Mouse (Mus musculus) kidney, adult 18-20 months (tissue): ENCODE data around the gene Pde8a.

ENCODE experiments used
- DNase-seq: peaks from one replicate; pipeline ENCODE4 v3.0.0; 2021

Gene Pde8a

DNA sequence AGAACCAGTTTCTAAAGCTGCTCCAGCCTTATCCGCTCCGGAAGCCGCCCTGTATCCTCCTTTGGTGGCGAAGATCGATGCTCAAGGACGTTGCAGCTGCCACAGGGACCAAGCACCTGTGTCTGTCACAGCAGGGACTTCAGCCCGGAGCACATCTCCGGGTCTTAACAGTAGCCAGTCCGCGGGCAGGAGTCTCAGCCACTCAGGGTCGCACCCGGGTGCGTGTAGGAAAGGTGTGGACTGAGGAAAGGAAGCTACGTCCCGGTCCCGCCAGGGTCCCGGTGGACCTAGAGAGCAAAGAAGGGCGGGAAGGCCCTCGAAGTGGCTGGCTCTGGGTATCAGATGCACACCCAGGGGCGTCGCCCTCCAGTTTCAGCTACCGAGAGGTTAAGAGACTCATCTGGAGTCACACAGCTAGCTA, 1.1 kb upstream of the Pde8a start:
- DNase-seq, result peak; percentile 83

DNA sequence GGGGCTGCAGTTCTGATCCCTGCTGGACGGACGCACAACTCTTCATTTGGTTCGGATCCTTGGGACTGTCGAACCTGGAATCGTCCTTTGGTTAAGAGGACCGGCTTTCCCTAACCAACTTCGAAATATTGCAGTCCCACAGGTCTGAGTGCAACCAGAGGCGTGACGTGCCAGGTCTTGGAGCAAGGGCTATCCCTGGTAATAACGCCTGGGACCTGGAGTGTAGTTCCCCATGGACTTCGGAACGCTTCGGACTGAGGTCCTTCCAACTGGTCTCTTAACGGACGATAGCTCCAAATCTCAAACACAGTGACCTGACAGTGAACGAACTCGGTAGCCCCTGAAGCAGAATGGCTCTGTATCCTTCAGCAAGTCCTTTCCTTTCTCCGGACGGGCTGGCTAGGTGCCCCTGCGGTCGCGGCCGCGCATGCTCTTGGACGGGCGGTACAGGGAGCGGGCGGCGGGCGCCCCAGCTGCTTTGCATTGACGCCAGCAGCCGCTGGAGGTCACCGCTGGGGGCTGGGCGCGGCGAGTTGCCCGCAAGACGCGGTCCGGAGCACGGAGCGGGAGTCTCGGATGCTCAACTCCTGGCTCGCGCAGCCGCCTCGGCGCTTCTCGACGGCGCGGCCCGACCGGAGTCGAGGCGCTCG, 574 bp upstream of the Pde8a start:
- DNase-seq, result peak; percentile 99

DNA sequence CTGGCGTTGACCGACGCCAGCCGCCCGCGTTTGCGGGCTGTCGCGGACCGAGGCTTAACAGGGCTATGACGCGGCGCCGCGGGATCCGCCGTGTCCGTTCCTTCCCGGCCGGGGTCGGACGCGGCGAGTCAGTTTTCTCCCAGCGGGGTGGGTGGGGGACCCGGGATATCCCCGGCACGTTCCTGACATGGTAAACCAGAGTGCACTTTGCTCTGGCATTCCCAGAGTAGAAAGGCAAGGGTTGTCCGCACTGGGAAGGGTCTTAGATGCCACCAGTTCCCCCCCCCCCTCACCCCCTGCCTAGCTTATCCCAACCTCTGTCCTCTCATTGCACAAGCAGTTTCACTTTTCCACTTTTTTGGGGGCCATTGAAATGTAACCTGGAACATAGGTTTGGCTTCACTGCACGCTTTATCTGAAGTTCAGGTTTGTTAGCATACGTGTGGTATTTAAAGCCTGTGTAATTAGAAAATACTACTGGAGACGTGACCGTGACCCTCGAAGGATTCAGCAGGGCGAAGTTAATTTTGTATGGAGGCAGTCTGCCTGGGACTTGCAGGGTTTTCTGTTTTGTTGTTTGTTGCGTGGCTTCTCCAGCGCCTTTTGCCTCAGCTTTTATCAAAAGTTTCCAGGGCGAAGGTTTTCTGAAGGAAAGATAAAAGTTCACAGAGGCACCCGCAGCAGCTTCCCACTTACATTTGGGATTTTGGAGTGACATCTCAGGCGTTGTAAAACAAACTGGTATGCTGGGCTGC, 934 bp downstream of the Pde8a start:
- DNase-seq, result peak; percentile 45

DNA sequence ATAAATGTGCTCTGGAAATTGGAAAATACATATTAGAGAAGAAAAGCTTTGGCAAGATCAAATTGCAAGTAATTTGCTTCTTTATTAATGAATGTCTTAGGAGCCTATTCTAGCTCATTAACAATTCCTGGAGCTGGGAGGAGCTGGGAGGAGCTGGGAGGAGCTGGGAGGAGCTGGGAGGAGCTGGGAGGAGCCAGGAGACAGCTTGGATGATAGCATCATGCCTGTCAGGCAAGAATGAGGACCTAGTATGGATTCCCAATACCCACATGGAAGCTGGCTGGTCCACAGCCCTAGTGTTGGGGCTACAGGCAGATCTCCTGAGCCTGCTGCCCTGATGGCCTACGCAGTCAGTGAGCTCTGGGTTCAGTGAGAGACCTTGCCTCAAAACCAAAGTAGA, 2.6 kb downstream of the Pde8a start:
- DNase-seq, result peak; percentile 56

DNA sequence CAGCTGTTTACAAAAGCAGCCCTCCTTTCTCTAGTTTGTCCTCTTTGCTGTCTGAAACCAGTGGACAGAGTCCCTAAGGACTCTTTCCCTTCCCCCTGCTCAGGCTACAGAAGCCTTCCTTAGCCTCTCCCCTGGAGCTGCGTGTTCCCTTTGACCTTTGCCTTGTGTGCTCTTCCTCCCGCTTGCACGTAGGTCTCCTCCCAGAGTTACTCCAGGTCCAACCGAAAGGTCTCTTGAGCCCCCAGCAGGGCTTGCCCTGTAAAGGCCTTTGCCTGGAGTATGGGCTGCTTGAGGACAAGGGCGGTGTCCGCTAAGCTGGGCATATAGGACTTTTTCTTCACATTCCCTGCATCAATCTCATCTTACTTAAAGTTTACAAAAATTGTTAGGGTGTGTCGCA, 5.9 kb downstream of the Pde8a start:
- DNase-seq, result no peak

DNA sequence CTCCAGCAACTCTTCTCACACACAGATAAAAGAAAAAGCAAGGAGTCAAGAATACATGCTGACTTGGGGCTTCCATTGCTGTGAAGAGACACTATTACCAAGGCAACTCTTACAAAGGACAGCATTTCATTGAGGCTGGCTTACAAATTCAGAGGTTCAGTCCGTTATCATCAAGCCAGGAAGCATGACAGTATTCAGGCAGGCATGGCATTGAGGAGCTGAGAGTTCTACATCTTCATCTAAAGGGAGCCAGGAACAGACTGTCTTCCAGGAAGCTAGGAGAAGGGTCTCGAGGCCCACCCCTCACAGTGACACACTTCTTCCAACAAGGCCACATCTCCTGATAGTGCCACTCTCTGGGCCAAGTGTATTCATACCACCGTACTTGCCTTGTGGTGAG, 7.0 kb downstream of the Pde8a start:
- no peak for DNase-seq

DNA sequence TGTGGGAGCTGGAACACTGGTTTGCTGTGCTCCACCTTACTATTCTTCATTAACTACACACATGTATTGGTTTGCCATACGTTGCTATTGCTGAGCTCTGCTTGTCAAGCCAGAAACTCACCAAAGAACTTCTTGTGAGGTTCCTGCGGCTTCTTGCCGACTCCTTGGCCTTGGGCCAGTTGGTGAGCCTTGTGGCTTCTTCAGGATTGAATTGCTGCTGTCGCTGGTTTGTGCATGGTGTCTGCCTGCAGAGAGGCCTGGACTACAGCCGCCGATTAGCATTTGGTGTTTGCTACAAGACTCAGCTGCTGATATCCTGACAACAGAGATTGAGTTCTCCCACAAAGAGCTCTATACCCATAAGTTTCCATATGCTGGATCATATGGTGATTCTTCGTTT, 10.9 kb downstream of the Pde8a start:
- no peak for DNase-seq

DNA sequence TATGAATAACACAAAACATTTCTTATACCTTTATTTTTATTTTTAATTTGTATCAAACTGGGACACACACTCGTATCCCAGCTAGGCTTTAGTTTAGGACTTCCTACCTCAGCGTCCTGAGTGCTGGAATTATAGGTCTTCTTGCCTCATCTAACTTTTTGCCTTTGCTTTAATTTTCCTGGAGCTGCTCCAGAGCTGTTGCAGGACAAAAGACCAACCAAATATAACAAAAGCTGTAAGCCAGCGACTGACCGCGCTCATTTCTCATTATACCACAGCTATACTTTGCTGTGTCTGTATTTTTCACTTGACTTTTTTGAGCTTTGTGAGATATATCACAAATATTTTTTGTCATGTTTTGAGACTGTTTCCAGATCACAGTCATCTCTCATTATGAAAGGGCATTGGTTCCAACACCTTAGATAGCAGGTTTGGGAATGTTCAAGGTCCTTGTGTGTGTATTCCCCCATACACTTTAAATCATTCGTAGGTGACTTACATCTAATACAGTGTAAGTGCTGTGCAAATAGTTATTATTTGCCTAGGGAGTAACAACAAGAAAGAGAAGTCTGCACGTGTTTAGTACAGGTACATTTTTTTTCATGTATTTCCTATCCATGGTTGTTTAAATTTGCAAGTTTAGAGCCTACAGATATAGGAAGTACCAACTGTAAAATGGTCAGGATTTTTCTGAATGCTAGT, 16.8 kb downstream of the Pde8a start:
- DNase-seq, result no peak

DNA sequence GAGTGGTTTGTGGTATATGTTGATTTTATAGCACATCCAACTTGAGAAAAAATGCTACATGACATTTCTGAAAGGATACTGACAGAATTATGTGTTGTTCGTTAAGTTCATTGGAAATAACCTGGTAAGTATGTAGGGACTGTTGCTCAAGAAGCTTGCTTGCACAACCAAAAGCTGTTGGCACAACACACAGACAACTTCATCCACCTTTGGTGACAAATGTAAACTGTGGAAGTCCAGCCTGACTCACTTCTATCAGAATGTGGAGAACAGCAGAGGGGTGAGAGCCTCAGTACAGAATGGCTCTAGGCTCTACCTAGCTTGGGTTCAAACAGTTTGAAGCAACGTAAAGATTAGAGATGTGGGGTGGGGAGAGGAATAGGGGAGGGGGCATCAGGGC, 19.3 kb downstream of the Pde8a start:
- DNase-seq, result no peak

DNA sequence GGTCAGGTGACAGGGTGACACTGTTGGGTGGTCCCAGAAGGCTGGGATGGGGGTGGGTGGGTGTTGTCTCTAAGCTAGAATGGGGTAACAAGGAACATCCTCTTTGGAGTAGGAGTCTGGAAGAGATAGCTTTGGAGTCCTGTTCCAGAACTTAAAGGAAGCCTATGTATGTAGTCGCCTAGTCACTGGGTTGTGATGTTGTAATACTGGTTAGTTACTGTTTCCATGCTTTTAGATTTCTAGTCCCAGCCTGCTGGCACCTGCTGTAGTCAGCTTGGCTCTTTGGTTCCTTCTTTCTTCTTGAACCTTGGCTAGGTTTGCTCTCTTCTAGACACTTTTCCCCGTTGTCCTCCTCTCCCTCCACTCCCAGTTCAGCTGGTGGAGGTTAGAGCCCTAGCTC, 21.7 kb downstream of the Pde8a start:
- DNase-seq, result no peak

DNA sequence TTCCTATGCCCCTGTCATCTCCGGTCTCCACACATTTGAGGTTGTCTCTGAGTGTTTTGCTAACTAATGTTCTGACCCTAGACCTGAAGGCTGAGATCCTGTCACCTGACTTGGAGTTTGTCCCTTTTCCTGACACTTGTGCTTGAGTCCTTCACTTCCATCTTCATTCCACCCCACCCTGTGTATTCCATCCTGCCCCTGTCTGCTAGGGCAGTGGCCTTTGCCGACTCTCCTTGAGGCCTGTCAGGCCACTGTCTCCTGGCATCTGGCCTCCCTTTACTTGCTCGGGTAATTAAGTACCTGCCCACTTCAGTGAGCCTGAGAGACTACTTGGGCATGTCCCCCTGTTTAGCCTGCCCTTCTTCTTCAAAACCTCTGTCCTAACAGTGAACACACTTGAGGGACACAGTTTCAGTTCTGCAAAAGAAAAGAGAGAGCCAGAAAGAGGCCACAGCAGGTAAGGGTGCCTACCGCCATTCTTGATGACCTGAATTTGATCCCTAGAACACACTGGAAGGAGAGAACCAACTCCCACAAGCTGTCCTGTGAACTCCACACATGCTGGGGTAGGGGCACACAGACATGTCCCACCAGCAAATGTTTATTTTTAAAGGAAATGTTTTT, 22.3 kb downstream of the Pde8a start:
- no peak for DNase-seq

DNA sequence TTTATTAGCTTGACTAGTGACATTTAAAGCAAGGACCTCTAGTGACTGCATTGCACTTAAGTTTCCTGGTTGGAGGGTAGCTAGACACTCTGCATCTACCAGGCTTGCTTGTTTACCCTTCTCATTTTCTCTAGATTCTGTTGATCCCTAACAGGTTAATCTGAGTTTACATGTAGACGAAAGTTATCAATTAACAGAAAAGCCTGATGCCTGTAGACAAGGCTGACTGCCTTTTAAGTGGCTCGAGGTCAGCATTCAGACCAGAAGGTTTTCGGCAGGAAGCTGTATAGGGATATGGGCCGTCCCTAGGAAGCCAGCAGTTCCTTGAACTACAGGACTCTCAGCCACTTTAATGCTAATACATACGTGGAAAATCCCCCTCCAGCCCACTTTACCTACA, 30.0 kb downstream of the Pde8a start:
- DNase-seq, result peak; percentile 50

DNA sequence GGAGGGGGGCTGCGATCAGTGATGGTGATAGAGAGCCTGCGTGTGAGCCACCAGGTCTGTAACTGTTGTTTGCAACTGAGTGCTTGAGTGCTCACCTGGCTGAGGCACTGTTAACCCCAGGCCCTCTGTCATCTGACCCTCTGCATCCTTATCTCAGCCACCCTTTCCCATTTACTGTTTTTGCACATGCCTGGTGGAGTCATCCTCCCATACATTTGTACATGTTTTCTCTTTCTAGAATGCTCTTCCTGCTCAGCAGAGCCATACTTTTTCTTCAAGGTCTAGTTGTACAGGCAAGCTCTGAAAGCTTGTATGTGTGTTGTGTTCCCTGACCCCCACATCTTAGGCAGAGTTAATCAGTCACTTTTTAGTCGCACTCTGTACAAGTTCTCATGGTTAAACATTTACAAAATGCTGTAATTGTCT, 36.5 kb downstream of the Pde8a start:
- DNase-seq, result peak; percentile 58

DNA sequence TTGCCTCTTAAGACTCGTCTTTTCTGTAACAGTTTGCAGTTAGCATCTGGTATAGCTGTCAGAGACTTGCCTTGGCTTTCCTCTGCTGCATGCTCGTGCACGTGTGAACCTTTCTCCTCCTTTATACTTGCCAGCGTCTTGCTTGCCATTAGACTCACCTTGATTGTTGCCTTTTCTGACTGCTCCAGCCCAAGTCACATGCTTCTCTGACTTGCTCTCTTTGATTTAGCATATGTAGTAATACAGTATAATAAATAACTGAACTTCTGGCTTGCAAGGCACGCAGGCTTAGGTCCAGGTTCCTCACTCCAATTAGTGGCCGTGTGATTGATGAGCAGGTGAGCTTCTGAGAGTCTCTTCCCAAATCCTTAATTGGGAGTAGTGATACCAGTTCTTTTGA, 37.2 kb downstream of the Pde8a start:
- peak; percentile 67 for DNase-seq

DNA sequence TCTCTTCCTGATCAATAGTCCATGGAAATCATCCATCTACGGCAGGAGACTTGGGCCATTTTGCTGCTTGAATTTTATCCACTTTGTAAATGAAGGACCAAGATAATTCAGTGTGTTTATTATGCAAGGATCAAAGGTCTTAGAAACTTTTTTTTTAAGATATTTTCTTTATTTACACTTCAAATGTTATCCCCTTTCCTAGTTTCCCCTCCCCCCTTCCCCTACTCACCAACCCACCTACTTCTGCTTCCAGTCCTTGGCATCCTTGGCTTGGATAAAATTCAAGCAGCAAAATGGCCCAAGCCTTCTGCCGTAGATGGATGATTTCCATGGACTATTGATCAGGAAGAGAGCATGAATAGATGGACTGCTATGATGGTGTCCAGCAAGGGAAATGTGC, 38.1 kb downstream of the Pde8a start:
- no peak for DNase-seq

DNA sequence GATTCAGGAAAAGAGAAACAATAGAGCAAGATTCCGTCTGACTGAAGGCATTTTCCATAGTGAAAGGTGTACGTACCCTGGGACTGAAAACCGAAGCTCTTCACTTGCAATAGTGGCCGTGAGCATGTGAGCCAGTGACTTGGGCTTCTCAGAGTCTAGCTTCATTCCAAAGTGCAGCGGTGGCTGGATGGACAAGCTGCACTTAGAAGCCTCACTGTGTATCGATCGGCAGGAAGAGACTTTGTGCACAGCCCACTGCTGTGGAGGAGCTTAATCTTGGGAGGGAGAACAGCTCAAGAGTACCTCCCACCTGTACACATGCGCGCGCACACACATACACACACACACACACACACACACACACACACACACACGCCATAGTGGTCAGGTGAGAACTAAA, 39.9 kb downstream of the Pde8a start:
- DNase-seq, result no peak

DNA sequence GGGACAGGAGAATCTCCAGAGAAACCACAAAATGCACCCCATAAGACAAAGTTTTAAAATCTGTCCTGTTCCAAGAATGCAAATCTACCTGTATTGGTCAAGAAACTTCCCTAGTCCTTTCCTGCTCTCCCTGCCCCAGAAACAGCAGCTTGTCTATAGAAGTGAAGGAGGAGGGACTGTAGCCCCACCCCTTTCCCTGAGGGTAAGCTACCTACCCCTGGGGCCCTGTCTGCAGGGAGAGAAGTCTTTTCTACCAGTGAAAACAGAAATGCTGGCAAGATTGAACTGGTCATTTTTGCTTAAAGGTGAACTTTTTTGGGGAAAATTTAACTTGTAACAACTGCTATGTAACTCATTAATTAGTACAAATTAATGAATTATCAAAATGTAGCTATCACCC, 41.2 kb downstream of the Pde8a start:
- DNase-seq, result no peak

DNA sequence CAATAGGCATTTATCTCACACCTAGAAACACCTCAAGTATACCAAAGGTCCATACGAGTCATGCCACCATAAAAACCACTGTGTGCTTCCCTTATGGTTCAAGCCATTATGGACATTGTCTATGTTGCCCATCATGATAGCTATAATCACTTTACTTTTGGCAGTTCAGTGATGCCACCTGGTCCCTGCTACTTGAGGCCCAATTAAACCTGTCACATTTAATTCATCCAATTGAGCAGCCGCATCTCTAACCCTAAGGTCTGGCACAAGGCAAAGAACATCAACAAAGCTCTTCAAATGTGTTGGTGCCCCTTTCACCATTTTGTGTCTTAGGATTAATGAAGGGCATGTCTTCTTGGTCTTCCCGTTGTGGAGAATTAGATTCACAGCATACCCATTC, 42.1 kb downstream of the Pde8a start:
- DNase-seq, result no peak

DNA sequence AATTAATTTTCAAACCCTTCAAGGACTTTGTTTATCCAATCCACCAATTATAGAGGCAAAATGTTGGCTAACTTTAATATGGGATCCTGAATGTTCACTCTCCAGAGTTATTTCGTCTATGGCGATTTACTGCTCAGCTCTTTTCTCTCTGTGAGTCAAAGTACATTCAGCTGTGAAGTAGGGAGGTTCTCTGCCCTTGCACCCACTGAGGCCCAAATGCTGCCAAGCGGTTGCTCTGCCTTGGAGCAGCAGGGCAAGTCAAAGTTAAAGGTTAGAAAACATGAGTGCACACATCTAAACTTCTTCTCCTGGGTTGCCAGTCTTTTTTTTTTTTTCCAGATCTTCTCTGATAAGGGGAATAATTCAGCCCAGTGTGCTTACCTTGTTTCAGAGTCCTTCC, 43.4 kb downstream of the Pde8a start:
- no peak for DNase-seq

DNA sequence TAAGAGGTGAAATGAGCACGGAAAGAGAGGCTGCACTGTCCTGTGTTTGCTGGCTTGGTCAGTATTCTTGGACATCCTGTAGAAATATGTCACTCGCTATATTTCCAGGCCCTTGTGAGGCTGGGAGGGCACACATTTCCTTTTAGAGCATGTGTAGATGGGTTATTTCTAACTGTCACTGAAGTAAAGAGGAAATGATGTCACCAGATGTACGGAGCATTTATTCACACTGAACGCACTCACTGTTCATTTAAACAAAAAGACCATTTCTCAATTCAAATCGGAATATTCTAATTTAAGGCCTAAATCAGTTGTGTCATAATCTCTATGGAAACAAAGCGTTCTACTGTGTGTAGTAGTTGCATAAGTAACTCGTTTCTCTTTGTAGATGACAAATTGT, 48.2 kb downstream of the Pde8a start:
- no peak for DNase-seq

DNA sequence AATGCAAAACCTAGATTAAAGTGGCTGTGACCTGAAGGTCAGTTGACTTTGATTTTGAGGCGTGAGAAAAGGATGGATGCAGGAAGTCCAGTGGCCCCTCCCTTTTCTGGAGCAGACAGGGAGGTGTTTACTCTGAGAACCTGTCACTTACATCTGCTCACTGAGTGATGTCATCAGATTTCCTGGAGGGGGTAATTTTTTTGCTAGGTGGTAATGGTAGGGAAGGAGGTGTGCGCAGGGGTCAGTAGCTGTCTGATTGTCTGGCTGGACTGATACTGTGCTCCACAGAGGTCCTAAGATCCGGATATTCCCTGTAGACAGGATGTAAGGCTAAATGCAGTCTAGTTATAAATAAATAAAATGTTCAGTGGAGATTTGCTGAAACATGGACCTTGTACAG, 59.5 kb downstream of the Pde8a start:
- no peak for DNase-seq

DNA sequence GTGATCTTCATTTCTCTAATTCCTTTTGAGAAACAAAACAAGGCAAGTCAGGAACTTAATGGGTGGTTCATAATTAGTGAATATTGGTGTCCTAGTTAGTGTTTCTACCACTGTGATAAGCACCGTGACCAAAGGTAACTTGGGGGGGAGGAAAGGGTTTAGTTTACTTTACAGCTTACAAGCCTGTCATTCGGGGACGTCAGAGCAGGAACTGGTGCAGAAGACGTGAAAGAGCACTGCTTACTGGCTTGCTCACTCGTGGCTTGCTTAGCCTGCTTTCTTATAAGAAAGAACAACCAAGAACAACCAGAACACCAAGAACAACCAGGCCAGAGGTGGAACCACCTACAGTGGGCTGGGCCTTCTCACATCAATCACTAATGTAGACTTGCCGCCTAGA, 65.6 kb downstream of the Pde8a start:
- no peak for DNase-seq

DNA sequence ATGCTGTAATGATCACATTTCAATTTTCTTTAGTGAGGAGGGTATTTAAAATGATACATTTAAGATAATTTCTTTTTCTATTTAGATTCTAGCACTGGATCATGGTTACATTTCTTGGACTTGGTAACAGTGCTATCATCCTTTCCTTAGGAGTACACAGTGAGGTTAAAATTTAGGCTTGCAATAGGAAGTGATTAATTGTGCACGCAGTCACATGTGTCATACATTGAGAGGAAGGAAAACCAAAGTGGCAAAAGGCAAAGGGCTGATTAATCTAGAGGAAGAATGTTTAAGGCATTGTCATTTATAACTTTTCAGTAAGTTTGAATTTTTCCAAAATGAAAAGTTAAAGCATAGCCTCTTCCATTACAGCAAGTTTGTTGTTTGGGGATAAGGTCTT, 67.8 kb downstream of the Pde8a start:
- DNase-seq, result no peak

DNA sequence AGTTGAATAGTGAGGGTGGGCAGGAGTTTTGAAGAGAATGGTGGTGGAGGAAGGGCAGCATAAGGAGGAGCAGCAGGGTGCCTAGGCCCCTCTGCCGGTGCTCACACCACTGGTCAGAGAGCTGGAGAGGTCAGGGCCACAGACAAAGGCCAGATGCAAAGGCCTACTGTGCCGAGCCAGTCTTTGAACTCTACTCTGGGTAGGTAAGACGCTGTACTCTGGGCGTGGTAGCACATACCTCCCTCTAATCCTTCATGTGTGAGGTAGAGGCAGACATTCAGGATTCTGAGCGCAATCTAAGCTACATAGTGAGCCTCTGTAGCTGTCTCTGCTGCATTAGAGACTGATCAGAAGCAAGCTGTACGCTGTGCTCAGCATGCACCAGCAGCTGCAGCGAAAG, 73.1 kb downstream of the Pde8a start:
- DNase-seq, result no peak
